Mouse (Mus musculus): ENCODE results near the gene Lrrc59. TPM values are rescaled to one million over a fixed set of nuclear protein-coding genes. Genes with fewer than 3 reads are reported as not detected.

The Lrrc59 gene
- total RNA-seq, 1 experiment, result 282 TPM

DNA sequence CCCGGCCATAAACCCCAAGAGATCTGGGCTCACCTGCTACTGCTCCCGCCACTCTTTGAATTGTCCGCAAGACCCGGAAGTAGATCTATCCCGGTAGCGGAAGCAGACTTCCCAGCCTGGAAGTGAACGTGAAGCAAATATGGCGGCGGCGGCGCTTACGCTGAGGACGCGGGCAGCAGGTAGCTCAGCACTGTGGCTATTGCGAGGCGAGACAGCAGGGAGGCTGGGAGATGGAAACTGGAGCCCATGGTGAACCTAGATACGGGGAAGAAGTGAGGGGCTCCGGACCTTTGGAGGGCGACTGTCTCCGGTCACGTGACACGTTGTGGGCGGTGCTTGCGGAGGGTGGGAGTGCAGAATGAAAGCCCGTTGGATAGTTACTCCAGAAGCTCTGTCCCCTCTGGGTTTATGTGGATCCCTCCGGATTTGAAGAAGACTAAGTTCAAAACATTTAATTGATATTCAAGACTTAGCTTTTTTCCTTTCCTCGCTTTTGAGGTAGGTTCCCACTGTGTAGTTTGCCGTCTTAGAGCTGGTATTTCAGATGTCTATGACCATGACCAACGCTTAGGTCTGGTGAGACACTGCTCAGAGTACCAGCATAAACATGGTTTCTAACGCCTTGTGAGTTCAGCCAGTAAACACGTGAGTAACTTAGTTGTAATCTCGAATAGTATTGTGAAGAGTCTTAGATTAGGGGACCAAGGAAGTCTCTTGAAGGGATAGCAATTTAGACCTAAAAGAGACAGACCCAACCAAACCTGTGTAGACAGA, 24.3 kb downstream of the Lrrc59 start, which contains the start of the genes Mrpl27 and Eme1:
Mrpl27 (plus strand) TSS at position 105 of the 774 bp plus-strand sequence.
Eme1 (minus strand) TSS at position 302 of the 774 bp plus-strand sequence.
- H3K4me3 ChIP-seq (ENCODE audit: insufficient read depth in 1 of 2, low read depth in 1 of 2, low read length in 2 of 2, poor library complexity in 1 of 2, severe bottlenecking in 1 of 2), result peak within 1 kb of the TSS; percentile 78 to 94
- peak; percentile 70 for DNase-seq (ENCODE audit: low read depth, low spot score)
- H3K36me3 ChIP-seq (ENCODE audit: control insufficient read depth, insufficient read depth, low read length, poor library complexity, severe bottlenecking), result peaks cover 19% of the 10 kb centered on the region
- peak within 1 kb of the TSS; percentile 98 for H3K9ac ChIP-seq (ENCODE audit: insufficient read depth, low read depth, low read length, poor library complexity, severe bottlenecking)
- no peaks in the 10 kb centered on the region for H3K9me3 ChIP-seq (ENCODE audit: control insufficient read depth, insufficient read depth, low read depth, low read length)
- peaks cover 0 to 6% of the 10 kb centered on the region in 2 experiments; a peak in 1 of 4 replicates for H3K4me1 ChIP-seq (ENCODE audit: control insufficient read depth in 2 of 2, insufficient read depth in 2 of 2, low read length in 2 of 2, poor library complexity in 1 of 2)
- peak within 1 kb of the TSS; percentile 98 for H3K27ac ChIP-seq (ENCODE audit: insufficient read depth, low read depth, low read length, poor library complexity, severe bottlenecking)
- in situ Hi-C loops (cut with MboI; ENCODE audit: low sequenced_read_pairs in 2 of 2, unreplicated experiment in 2 of 2), result no loop called here
- TF ChIP-seq HCFC1 (IDR thresholded peaks at IDR 0.05; ENCODE audit: borderline replicate concordance, insufficient read depth, low read length), result peak; percentile 70; the same call in 1 of the 2 replicates
- no peak; the same call in 1 of the 2 replicates for TF ChIP-seq CHD2 (IDR thresholded peaks at IDR 0.05; ENCODE audit: low read depth, low read length)

DNA sequence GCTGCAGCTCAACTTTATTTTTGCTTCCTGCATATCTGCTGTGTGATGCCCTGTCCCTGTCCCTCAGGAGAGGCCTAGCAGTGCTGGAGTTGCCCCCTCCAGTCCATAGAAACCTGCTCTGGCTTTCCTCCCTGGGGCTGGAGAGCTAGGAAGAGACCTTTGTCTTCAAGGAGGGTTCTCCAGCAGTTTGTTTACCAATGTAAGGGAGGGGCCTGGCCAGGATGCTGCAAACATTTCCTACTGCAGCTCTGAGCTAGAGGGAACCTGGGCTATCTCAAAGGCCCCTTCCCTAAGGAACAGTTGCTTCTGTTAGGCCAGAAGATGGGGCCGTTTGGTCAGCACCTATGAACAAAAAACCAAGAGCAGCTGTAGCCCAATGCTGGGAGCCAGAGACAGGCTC, 31.8 kb downstream of the Lrrc59 start:
- DNase-seq (ENCODE audit: low read depth, low spot score), result no peak
- peaks cover 35% of the 10 kb centered on the region for H3K36me3 ChIP-seq (ENCODE audit: control insufficient read depth, insufficient read depth, low read length, poor library complexity, severe bottlenecking)

DNA sequence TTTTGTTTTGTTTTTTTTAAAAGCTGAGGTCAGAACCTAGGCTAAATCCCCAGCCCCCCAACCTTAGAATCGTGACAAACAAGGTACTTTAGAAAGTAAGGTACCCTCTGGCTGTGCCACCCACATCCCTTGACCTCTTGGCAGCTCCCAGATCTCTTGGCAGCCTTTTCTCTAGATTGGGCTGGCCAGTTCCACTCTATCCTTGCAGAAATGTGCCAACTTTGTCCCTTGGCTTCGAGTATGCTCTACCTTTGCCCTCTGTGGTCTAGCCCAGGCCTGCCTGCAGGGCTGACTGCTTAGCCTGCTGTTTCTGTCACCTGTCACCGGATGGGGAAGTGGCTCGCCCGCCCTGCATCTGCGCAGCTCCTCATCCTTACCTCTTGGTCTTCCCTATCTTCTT, 35.7 kb downstream of the Lrrc59 start:
- H3K36me3 ChIP-seq (ENCODE audit: control insufficient read depth, insufficient read depth, low read length, poor library complexity, severe bottlenecking), result peaks cover 65% of the 10 kb centered on the region
- TF ChIP-seq MAFK (IDR thresholded peaks at IDR 0.05; ENCODE audit: insufficient read depth, low read depth, low read length) (no peak), ZC3H11A (IDR thresholded peaks at IDR 0.05; ENCODE audit: borderline replicate concordance, low read depth, low read length) (no peak)

More for the DNA sequence above, 31.8 kb downstream of the Lrrc59 start:
- in situ Hi-C loops (cut with MboI; ENCODE audit: low sequenced_read_pairs in 2 of 2, unreplicated experiment in 2 of 2), result no loop called here
- H3K27ac ChIP-seq (ENCODE audit: insufficient read depth, low read depth, low read length, poor library complexity, severe bottlenecking), result no peak overlapping the region
- H3K4me1 ChIP-seq (ENCODE audit: control insufficient read depth in 2 of 2, insufficient read depth in 2 of 2, low read length in 2 of 2, poor library complexity in 1 of 2), result peaks cover 2 to 12% of the 10 kb centered on the region in 2 experiments; a peak in 3 of 4 replicates
- H3K9ac ChIP-seq (ENCODE audit: insufficient read depth, low read depth, low read length, poor library complexity, severe bottlenecking), result no peak overlapping the region
- no peaks in the 10 kb centered on the region for H3K9me3 ChIP-seq (ENCODE audit: control insufficient read depth, insufficient read depth, low read depth, low read length)
- H3K4me3 ChIP-seq (ENCODE audit: insufficient read depth in 1 of 2, low read depth in 1 of 2, low read length in 2 of 2, poor library complexity in 1 of 2, severe bottlenecking in 1 of 2), result no peak overlapping the region
- TF ChIP-seq ZNF384 (IDR thresholded peaks at IDR 0.05; ENCODE audit: low read depth, low read length), result no peak
- no peak for TF ChIP-seq ZC3H11A (IDR thresholded peaks at IDR 0.05; ENCODE audit: borderline replicate concordance, low read depth, low read length)
- no peak for TF ChIP-seq CHD2 (IDR thresholded peaks at IDR 0.05; ENCODE audit: low read depth, low read length)
- no peak for TF ChIP-seq MAFK (IDR thresholded peaks at IDR 0.05; ENCODE audit: insufficient read depth, low read depth, low read length)
- no peak for TF ChIP-seq HCFC1 (IDR thresholded peaks at IDR 0.05; ENCODE audit: borderline replicate concordance, insufficient read depth, low read length)

DNA sequence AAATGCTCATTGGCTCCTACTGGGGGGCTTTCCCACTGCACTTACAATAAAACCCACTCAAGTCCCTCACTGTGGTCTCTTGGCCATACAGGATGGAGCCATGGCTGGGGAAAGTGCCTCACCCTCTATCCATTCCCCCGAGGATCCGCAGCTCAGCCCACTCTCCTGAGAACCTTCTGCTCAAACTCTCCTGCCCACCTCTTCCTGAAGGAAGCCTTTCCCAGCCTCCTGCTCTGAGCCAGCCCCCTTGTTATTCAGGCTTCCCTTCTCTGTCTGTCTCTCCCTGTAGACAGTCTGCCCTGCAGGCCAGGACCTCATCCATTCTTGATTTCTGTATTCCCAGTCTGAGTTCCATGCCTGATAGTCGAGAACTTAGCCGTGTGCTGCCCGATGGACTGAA, 45.4 kb downstream of the Lrrc59 start:
- DNase-seq (ENCODE audit: low read depth, low spot score), result no peak
- Histone ChIP-seq H3K4me1 (ENCODE audit: control insufficient read depth in 2 of 2, insufficient read depth in 2 of 2, low read length in 2 of 2, poor library complexity in 1 of 2) (peaks cover 0 to 16% of the 10 kb centered on the region in 2 experiments; a peak in 2 of 4 replicates), H3K9ac (ENCODE audit: insufficient read depth, low read depth, low read length, poor library complexity, severe bottlenecking) (no peak overlapping the region), H3K36me3 (ENCODE audit: control insufficient read depth, insufficient read depth, low read length, poor library complexity, severe bottlenecking) (no peaks in the 10 kb centered on the region; the same call in 1 of the 2 replicates), H3K4me3 (ENCODE audit: insufficient read depth in 1 of 2, low read depth in 1 of 2, low read length in 2 of 2, poor library complexity in 1 of 2, severe bottlenecking in 1 of 2) (no peak overlapping the region), H3K9me3 (ENCODE audit: control insufficient read depth, insufficient read depth, low read depth, low read length) (no peaks in the 10 kb centered on the region), H3K27ac (ENCODE audit: insufficient read depth, low read depth, low read length, poor library complexity, severe bottlenecking) (no peak overlapping the region)
- in situ Hi-C loops (cut with MboI; ENCODE audit: low sequenced_read_pairs in 2 of 2, unreplicated experiment in 2 of 2), result no loop called here
- no peak for TF ChIP-seq ZC3H11A (IDR thresholded peaks at IDR 0.05; ENCODE audit: borderline replicate concordance, low read depth, low read length)
- no peak for TF ChIP-seq HCFC1 (IDR thresholded peaks at IDR 0.05; ENCODE audit: borderline replicate concordance, insufficient read depth, low read length)
- no peak for TF ChIP-seq MAFK (IDR thresholded peaks at IDR 0.05; ENCODE audit: insufficient read depth, low read depth, low read length)
- TF ChIP-seq CHD2 (IDR thresholded peaks at IDR 0.05; ENCODE audit: low read depth, low read length), result no peak
- TF ChIP-seq ZNF384 (IDR thresholded peaks at IDR 0.05; ENCODE audit: low read depth, low read length), result no peak

More for the DNA sequence above, 35.7 kb downstream of the Lrrc59 start:
- no peak for DNase-seq (ENCODE audit: low read depth, low spot score)
- in situ Hi-C loops (cut with MboI; ENCODE audit: low sequenced_read_pairs in 2 of 2, unreplicated experiment in 2 of 2), result no loop called here
- Histone ChIP-seq H3K27ac (ENCODE audit: insufficient read depth, low read depth, low read length, poor library complexity, severe bottlenecking) (no peak overlapping the region), H3K4me3 (ENCODE audit: insufficient read depth in 1 of 2, low read depth in 1 of 2, low read length in 2 of 2, poor library complexity in 1 of 2, severe bottlenecking in 1 of 2) (no peak overlapping the region), H3K9ac (ENCODE audit: insufficient read depth, low read depth, low read length, poor library complexity, severe bottlenecking) (no peak overlapping the region), H3K9me3 (ENCODE audit: control insufficient read depth, insufficient read depth, low read depth, low read length) (no peaks in the 10 kb centered on the region), H3K4me1 (ENCODE audit: control insufficient read depth in 2 of 2, insufficient read depth in 2 of 2, low read length in 2 of 2, poor library complexity in 1 of 2) (peaks cover 2 to 10% of the 10 kb centered on the region in 2 experiments; a peak in 3 of 4 replicates)

Data from ES-E14 (cell line).